Mouse (Mus musculus) lung, postnatal 0 days (tissue): Measurements from ENCODE around the gene Pcgf3.

Experiments
- CTCF ChIP-seq: IDR thresholded peaks from 2 replicates; pipeline ENCODE4 v1.5.1; 2016; ENCODE audit warnings: antibody characterized with exemption, mild to moderate bottlenecking
- EP300 ChIP-seq: IDR thresholded peaks from 2 replicates; pipeline ENCODE4 v1.6.1; 2016; ENCODE audit warnings: antibody characterized with exemption, mild to moderate bottlenecking, control low read depth

DNA sequence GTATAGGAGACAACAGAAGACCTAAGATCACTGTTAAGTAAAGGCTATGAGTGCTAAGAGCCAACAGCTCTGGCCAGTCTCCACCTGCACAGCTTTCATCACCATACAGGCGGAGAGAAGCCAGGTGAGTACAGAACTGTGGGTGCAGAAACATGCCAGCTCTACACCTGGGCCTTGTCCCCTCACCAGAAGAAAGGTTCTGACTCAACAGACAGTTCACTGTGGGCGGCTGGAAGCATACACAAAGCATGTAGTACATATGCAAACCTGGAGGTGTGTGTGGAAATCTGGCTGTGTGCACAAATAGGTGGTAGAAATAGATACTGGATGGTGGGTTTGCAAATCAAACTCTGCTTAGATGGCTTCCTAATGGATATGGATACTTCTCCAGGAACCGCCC lies 61.6 kb downstream of the Pcgf3 start:
- TF ChIP-seq CTCF (no peak), EP300 (no peak)
